Mouse (Mus musculus): ENCODE measurements at regions not wholly inside any gene's neighbourhood (a gene's known extent, or its start where the extent isn't known, plus 50 kb on each side); places are given as distances from the start of the nearest gene placed in this dataset.
"Not testable (repeated sequence)": the region's sequence is repeated elsewhere in the genome, so short reads cannot be mapped to it uniquely, and the experiment has no call there.

GRCm38 (mm10) chr1:112486046-112486445 lies 621.3 kb upstream of the Dsel start:
- DNase-seq = not testable (repeated sequence)

- peak; percentile 57 for DNase-seq
These were observed 591.3 kb upstream of the Dsel start for GRCm38 (mm10) chr1:112456047-112456446.

GRCm38 (mm10) chr1:112452390-112452789 lies 587.7 kb upstream of the Dsel start:
- DNase-seq = no peak

GRCm38 (mm10) chr1:112451622-112452021 lies 586.9 kb upstream of the Dsel start:
- no peak for DNase-seq

GRCm38 (mm10) chr1:112439109-112439508 lies 574.4 kb upstream of the Dsel start:
- no peak for DNase-seq

GRCm38 (mm10) chr1:112416350-112417083 lies 551.8 kb upstream of the Dsel start:
- peak; percentile 5 for DNase-seq

- peak; percentile 36 for DNase-seq
These were observed 524.1 kb upstream of the Dsel start for GRCm38 (mm10) chr1:112388807-112389206.

- no peak for DNase-seq
These were observed 519.3 kb upstream of the Dsel start for GRCm38 (mm10) chr1:112384015-112384414.

- peak; percentile 19 for DNase-seq
These were observed 515.0 kb upstream of the Dsel start for GRCm38 (mm10) chr1:112379651-112380264.

- DNase-seq = peak; percentile 6
These were observed 513.9 kb upstream of the Dsel start for GRCm38 (mm10) chr1:112378660-112379059.

- DNase-seq = no peak
These were observed 491.1 kb upstream of the Dsel start for GRCm38 (mm10) chr1:112355816-112356215.
